Mouse (Mus musculus): ENCODE results near the gene Srp9.

The Srp9 gene

GRCm38 (mm10) chr1:182124506-182124905, at the start of gene Srp9:
Srp9 (plus strand) TSS chr1:182124737.
- peak; percentile 98 for DNase-seq (ENCODE audit: low spot score)

- DNase-seq (ENCODE audit: low spot score) = no peak
Observed at GRCm38 (mm10) chr1:182081744-182082419, 42.7 kb upstream of the Srp9 start.

- no peak for DNase-seq (ENCODE audit: low spot score)
Observed at GRCm38 (mm10) chr1:182083459-182083858, 41.1 kb upstream of the Srp9 start.

- no peak for DNase-seq (ENCODE audit: low spot score)
Observed at GRCm38 (mm10) chr1:182086759-182087158, 37.8 kb upstream of the Srp9 start.

GRCm38 (mm10) chr1:182087351-182087750, 37.2 kb upstream of the Srp9 start:
- no peak for DNase-seq (ENCODE audit: low spot score)

- no peak for DNase-seq (ENCODE audit: low spot score)
Observed at GRCm38 (mm10) chr1:182087753-182088633, 36.5 kb upstream of the Srp9 start.

- DNase-seq (ENCODE audit: low spot score) = no peak
Observed at GRCm38 (mm10) chr1:182088844-182089418, 35.6 kb upstream of the Srp9 start.

GRCm38 (mm10) chr1:182089600-182090297, 34.8 kb upstream of the Srp9 start:
- no peak for DNase-seq (ENCODE audit: low spot score)

GRCm38 (mm10) chr1:182090298-182090677, 34.2 kb upstream of the Srp9 start:
- DNase-seq (ENCODE audit: low spot score) = no peak

GRCm38 (mm10) chr1:182091261-182091660, 33.3 kb upstream of the Srp9 start:
- DNase-seq (ENCODE audit: low spot score) = no peak

- DNase-seq (ENCODE audit: low spot score) = no peak
Observed at GRCm38 (mm10) chr1:182091746-182092412, 32.7 kb upstream of the Srp9 start.

- DNase-seq (ENCODE audit: low spot score) = no peak
Observed at GRCm38 (mm10) chr1:182092413-182092800, 32.1 kb upstream of the Srp9 start.

- no peak for DNase-seq (ENCODE audit: low spot score)
Observed at GRCm38 (mm10) chr1:182093407-182093806, 31.1 kb upstream of the Srp9 start.

- no peak for DNase-seq (ENCODE audit: low spot score)
Observed at GRCm38 (mm10) chr1:182094473-182095136, 29.9 kb upstream of the Srp9 start.

GRCm38 (mm10) chr1:182095240-182095741, 29.2 kb upstream of the Srp9 start:
- DNase-seq (ENCODE audit: low spot score) = peak; percentile 62

- no peak for DNase-seq (ENCODE audit: low spot score)
Observed at GRCm38 (mm10) chr1:182096707-182097106, 27.8 kb upstream of the Srp9 start.

GRCm38 (mm10) chr1:182099062-182099461, 25.5 kb upstream of the Srp9 start:
- DNase-seq (ENCODE audit: low spot score) = no peak

- DNase-seq (ENCODE audit: low spot score) = no peak
Observed at GRCm38 (mm10) chr1:182100403-182100802, 24.1 kb upstream of the Srp9 start.

- no peak for DNase-seq (ENCODE audit: low spot score)
Observed at GRCm38 (mm10) chr1:182101468-182101867, 23.1 kb upstream of the Srp9 start.

GRCm38 (mm10) chr1:182102706-182103105, 21.8 kb upstream of the Srp9 start:
- DNase-seq (ENCODE audit: low spot score) = no peak

GRCm38 (mm10) chr1:182103436-182103835, 21.1 kb upstream of the Srp9 start:
- DNase-seq (ENCODE audit: low spot score) = no peak

Measured in ovary, postnatal 36 days (tissue).